Mouse (Mus musculus) midbrain, embryonic 13.5 days (tissue): ENCODE results near the gene Tmem33. TPM values are rescaled to one million over a fixed set of nuclear protein-coding genes. Genes with fewer than 3 reads are reported as not detected.
A peak's percentile ranks its signal among the peaks of the same experiment; 100 is the strongest.

Experiments used
- ATAC-seq: fragments of 200-750 bp; cut with Nextera tagmentation; 2 replicates; pipeline ENCODE4 v1.8.0; 2017; ENCODE audit warnings: mild to moderate bottlenecking, moderate TSS enrichment, moderate library complexity
- H3K27ac ChIP-seq: fragments of 300-500 bp; sonication (generic); 2 replicates; pipeline ENCODE4 v1.5.1; 2015; ENCODE audit warnings: inconsistent platforms, mild to moderate bottlenecking, moderate library complexity
- H3K27me3 ChIP-seq: fragments of 300-500 bp; sonication (generic); 2 replicates; pipeline ENCODE4 v1.6.1; 2015; ENCODE audit warnings: mild to moderate bottlenecking, inconsistent platforms
- H3K36me3 ChIP-seq: fragments of 300-500 bp; sonication (generic); 2 replicates; pipeline ENCODE4 v1.6.1; 2015; ENCODE audit warnings: mild to moderate bottlenecking, inconsistent platforms
- H3K4me1 ChIP-seq: fragments of 300-500 bp; sonication (generic); replicated peaks from 2 replicates; pipeline ENCODE4 v1.6.1; 2015; ENCODE audit warnings: inconsistent platforms
- H3K4me2 ChIP-seq: fragments of 300-500 bp; sonication (generic); replicated peaks from 2 replicates; pipeline ENCODE4 v1.6.1; 2015; ENCODE audit warnings: moderate library complexity, mild to moderate bottlenecking, inconsistent platforms
- H3K4me3 ChIP-seq: fragments of 300-500 bp; sonication (generic); replicated peaks from 2 replicates; pipeline ENCODE4 v1.5.1; 2015; ENCODE audit warnings: mild to moderate bottlenecking, inconsistent platforms
- H3K9ac ChIP-seq: fragments of 300-500 bp; sonication (generic); replicated peaks from 2 replicates; pipeline ENCODE4 v1.6.1; 2015; ENCODE audit warnings: mild to moderate bottlenecking, inconsistent platforms
- H3K9me3 ChIP-seq: fragments of 300-500 bp; sonication (generic); 2 replicates; pipeline ENCODE4 v1.6.1; 2016; ENCODE audit warnings: mild to moderate bottlenecking, inconsistent platforms
- WGBS: fragments of 180-500 bp; shearing (Covaris S2); methylation state at CpG from one replicate; pipeline ENCODE4 v1.1.7; 2015; 5-methylcytosine and 5-hydroxymethylcytosine counted together
- polyA plus RNA-seq: library from polyadenylated mRNA; unstranded; fragments of >200 nt; fragmentation: Nextera tagmentation; extraction: Ambion mirVana; gene quantifications from 2 replicates; pipeline ENCODE4 v1.2.1, GENCODE M21; 2015

The Tmem33 gene
- polyA plus RNA-seq, 1 experiment from 2014 or later = 92.4 TPM

DNA sequence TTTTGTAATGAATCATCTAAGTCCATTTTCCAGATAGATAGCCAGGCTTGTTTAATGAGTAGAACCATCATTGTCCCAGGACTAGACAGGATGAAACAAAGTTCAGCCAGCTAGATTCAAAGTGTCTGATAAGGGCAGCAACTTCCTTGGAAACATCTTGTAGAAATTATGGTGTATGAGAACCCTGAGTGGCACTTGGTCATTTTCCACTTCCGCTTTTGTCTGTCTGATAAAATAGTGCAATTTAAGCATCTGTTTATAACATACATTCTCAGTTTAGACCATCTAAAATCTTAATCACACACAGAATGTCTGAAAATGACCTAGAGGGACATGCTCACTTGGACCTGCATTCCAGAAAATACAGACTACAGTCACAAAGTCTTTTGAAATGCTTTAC lies 43.5 kb downstream of the Tmem33 start:
- H3K9me3 ChIP-seq = no peaks in the 10 kb centered on the region
- peaks cover 14% of the 10 kb centered on the region for H3K4me1 ChIP-seq
- no peaks in the 10 kb centered on the region for H3K27me3 ChIP-seq
- no peak overlapping the region for H3K4me3 ChIP-seq
- H3K27ac ChIP-seq = no peak overlapping the region
- H3K9ac ChIP-seq = no peak overlapping the region
- 91% methylated on average over 1 of the region's 1 CpGs for WGBS
- no peak overlapping the region for H3K4me2 ChIP-seq
- no peak for ATAC-seq
- H3K36me3 ChIP-seq = no peaks in the 10 kb centered on the region

DNA sequence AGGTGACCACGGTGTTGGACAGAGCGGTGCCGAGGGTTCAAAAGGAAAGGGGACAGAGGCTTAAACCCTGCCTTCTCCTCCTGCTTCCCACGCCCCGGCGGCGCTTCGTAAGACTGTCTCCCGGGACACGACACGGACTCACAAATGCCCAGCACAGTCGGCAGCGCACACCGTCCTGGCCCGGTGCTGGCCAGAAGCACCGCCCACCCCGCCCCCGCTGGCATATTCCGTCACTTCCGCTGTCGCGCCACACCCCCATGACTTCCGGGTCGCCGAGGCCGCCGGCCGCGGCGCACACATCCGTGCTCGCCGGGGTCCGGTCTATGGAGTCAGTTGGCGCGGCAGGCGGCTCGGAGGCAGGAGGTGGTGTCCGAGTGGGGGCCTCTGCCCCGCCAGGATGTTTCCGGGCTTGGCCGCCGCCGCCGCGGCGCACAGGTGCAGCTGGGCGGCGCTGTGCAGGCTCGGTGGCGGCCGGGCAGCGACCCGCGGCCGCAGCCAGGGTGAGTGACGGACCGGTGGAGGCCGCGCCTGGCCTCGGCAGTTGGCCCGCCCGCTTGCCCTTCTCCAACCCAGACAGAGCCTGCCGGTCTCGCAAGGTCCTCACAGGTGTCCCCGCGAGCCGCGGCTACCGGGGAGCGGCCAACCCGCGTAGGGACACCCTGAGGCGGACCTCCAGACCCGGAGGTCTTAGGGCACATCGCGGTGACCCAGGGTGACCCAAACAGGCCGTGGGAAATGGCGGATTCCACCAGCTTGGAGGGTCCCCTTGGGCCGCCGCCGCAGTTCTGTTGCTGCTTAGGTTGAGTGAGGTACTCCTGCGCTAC lies 46.5 kb downstream of the Tmem33 start, which contains the start of gene Slc30a9:
Slc30a9 (plus strand) TSS at position 258 of the 824 bp plus-strand sequence.
- Histone ChIP-seq H3K27ac (peak within 1 kb of the TSS; percentile 80), H3K36me3 (0 out of 2 replicates have a peak, but pooled peaks cover 4% of the 10 kb centered on the region), H3K9ac (peak within 1 kb of the TSS; percentile 97), H3K4me2 (peak within 1 kb of the TSS; percentile 92), H3K4me1 (peaks cover 18% of the 10 kb centered on the region), H3K9me3 (no peaks in the 10 kb centered on the region), H3K4me3 (peak within 1 kb of the TSS; percentile 99), H3K27me3 (no peaks in the 10 kb centered on the region)
- under 1% methylated on average over 83 of the region's 83 CpGs for WGBS
- peak; percentile 98 for ATAC-seq

DNA sequence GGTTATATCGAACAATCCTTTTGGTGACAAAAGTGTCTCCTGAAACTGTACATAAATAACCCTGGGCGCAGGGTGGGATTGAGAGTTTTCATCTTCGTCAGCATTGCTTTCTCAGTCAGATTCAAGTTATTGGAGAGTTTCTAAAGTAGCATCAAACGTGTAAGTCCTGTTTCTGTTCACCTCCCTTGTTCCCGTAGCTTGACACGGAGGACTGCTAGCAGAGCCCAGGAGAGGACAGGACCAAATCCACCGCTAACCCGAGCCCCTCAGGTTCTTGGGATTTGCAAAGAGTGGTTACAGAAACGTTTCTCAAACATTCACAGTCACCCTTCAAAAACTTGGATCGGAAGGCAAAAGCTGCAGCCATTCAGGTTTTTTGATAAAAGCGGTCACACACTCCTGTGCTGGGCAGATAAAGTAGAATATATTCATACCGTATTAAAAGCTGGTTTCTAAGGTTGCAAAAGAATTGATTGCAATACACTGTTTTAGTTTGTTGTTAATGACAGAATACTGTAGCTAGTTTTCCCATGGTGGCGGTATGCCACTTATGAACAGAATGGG lies 47.4 kb downstream of the Tmem33 start:
- H3K4me2 ChIP-seq = peak overlapping the region; percentile 92
- no peak for ATAC-seq
- WGBS = 34% methylated on average over 13 of the region's 13 CpGs
- no peaks in the 10 kb centered on the region for H3K27me3 ChIP-seq
- H3K9ac ChIP-seq = peak overlapping the region; percentile 97
- 0 out of 2 replicates have a peak, but pooled peaks cover 4% of the 10 kb centered on the region for H3K36me3 ChIP-seq
- no peak overlapping the region for H3K27ac ChIP-seq
- H3K9me3 ChIP-seq = no peaks in the 10 kb centered on the region
- H3K4me1 ChIP-seq = peaks cover 19% of the 10 kb centered on the region
- peak overlapping the region; percentile 99 for H3K4me3 ChIP-seq

DNA sequence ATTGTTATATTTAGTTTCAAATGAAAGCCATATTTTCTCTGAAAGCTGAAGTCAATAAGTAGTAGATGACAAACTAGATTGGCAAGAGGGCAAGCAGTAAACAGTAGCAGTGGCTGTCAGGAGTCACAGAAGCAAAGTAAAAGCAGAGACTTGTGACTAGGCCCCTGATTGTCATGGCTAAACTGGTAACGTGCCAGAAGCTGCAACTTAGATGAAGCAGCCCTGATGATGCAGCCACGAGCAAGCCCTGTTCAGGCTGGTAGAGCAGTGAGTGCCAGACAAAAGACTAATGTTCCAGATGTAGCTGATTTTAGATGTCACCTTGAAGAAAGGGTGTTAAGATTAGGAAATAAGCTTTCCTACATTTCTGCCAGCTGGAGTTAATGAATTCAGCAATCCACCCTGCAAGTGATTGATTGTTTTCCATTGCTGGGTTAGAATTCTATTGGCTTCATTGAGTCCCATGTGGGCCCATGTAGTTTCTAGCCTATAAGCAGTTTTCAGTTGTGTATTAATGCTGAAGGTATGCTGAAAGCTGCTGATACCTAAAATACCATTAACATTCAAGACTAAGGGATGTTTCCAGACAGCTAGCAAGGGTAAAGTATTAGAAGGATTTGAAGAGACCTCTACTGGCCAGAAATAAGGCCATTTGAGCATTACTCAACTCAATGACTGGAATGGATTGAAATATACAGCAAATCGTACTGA lies 51.6 kb downstream of the Tmem33 start:
- ATAC-seq = no peak
- 86% methylated on average over 3 of the region's 3 CpGs for WGBS

DNA sequence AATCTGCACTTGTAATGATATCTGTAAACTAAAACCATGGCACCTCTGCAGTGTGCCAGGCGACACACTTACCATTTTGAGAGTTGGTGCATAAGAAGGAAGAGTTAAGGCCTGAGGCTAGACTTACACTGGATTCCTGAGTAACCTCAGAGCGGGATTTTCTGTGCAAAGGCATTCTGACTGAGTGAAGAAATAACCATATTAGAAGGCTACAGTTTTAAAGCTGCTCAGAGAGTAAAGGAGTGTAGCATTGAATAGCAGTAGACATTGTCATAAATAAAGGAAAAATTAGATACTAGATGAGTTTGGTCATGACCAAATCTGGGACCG lies 52.1 kb downstream of the Tmem33 start:
- 97% methylated on average over 3 of the region's 3 CpGs for WGBS
- no peak overlapping the region for H3K27ac ChIP-seq
- no peak overlapping the region for H3K4me2 ChIP-seq
- no peak overlapping the region for H3K4me3 ChIP-seq
- no peak overlapping the region for H3K9ac ChIP-seq
- H3K36me3 ChIP-seq = peaks cover 8% of the 10 kb centered on the region
- no peaks in the 10 kb centered on the region for H3K27me3 ChIP-seq
- no peaks in the 10 kb centered on the region for H3K9me3 ChIP-seq
- no peak for ATAC-seq
- peaks cover 16% of the 10 kb centered on the region for H3K4me1 ChIP-seq

More for the DNA sequence above, 51.6 kb downstream of the Tmem33 start:
- no peak overlapping the region for H3K4me3 ChIP-seq
- H3K4me2 ChIP-seq = no peak overlapping the region
- peaks cover 19% of the 10 kb centered on the region for H3K4me1 ChIP-seq
- H3K36me3 ChIP-seq = 0 out of 2 replicates have a peak, but pooled peaks cover 6% of the 10 kb centered on the region
- H3K27ac ChIP-seq = no peak overlapping the region
- no peaks in the 10 kb centered on the region for H3K9me3 ChIP-seq
- H3K9ac ChIP-seq = no peak overlapping the region
- no peaks in the 10 kb centered on the region for H3K27me3 ChIP-seq

DNA sequence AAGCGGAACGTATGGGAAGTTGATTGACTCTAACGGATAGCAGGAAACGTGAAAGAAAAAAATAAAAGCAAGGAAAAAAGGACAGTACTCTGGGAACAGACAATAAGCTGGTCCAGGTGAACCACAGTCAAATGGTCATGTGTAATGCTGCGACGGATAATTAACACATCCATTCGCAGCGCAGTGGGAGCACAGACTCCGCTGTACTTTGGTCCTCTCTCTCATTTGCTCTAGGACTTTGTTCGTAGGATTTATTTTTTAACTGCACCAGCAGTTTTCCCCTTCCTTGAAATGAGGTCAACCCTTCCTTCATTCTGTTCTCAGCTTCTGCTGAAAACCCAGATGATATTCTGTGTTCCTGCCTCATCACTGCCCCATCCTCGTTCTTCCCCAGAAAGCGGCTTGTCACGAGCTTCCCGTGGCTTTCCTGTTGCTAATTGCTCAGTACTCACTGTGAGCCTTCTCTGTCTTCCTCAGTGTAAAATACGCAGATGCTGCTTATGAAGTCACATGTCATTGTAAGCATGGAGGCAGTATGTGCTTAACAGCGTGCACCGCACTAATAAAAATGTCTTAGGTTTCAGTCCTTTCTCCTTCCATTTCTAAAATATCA lies 61.4 kb downstream of the Tmem33 start:
- no peak overlapping the region for H3K4me3 ChIP-seq
- ATAC-seq = no peak
- 90% methylated on average over 17 of the region's 17 CpGs for WGBS

DNA sequence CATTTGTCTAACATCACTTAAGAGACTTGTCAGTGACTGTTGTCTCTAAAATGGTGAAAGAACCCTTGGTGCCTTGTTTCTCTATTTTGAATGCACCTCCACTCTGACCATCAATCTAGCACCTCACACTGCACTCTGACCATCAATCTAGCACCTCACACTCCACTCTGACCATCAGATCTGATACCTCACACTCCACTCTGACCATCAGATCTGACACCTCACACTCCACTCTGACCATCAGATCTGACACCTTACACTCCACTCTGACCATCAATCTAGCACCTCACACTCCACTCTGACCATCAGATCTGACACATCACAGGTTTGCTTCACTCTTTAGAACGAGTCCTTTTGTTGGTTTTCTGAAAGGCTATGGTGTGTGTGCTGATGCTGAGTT lies 63.7 kb downstream of the Tmem33 start:
- Histone ChIP-seq H3K27me3 (no peaks in the 10 kb centered on the region), H3K4me3 (no peak overlapping the region), H3K4me2 (no peak overlapping the region), H3K27ac (no peak overlapping the region), H3K4me1 (no peaks in the 10 kb centered on the region), H3K9ac (no peak overlapping the region), H3K9me3 (no peaks in the 10 kb centered on the region), H3K36me3 (peaks cover 7% of the 10 kb centered on the region; the same call in 1 of the 2 replicates)
- ATAC-seq = no peak
- 81% methylated on average over 1 of the region's 1 CpGs for WGBS

More for the DNA sequence above, 61.4 kb downstream of the Tmem33 start:
- no peak overlapping the region for H3K4me2 ChIP-seq
- H3K27ac ChIP-seq = no peak overlapping the region
- no peaks in the 10 kb centered on the region for H3K27me3 ChIP-seq
- no peak overlapping the region for H3K9ac ChIP-seq
- no peaks in the 10 kb centered on the region for H3K9me3 ChIP-seq
- H3K36me3 ChIP-seq = peaks cover 23% of the 10 kb centered on the region
- H3K4me1 ChIP-seq = no peaks in the 10 kb centered on the region

DNA sequence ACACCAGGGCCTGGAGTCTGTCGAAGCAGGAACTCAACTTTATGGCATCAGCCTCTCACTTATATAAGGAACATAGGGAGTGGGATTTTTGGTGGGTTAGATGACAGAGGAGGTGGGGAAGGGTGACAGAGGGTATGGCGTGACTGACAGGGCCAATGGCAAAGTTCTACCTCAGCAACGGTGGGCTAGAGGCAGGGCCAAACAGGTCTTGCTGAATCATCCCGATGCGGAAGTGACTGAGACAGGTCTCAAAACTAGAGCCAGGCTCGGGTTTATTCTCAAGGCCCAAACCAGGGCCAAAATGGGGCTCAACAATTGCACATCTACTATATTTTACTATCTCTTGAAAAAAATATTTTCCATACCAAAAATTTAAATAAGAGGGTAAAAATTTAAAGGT lies 80.4 kb downstream of the Tmem33 start:
- Histone ChIP-seq H3K27ac (no peak overlapping the region), H3K27me3 (no peaks in the 10 kb centered on the region), H3K9ac (no peak overlapping the region), H3K4me1 (no peaks in the 10 kb centered on the region), H3K9me3 (no peaks in the 10 kb centered on the region), H3K4me3 (no peak overlapping the region), H3K4me2 (no peak overlapping the region), H3K36me3 (peaks cover 55% of the 10 kb centered on the region)
- 91% methylated on average over 6 of the region's 6 CpGs for WGBS
- ATAC-seq = no peak

Other genes starting within 250 kb of the Tmem33 start
- gene Phox2b, start 161.3 kb upstream of the Tmem33 start, polyA plus RNA-seq = 1.1 and 2.0 TPM in 2 replicates
- gene Slc30a9, start 46.4 kb downstream of the Tmem33 start, polyA plus RNA-seq = 136 and 161 TPM in 2 replicates
- 10.3 and 10.6 TPM in 2 replicates for gene Bend4, start 167.7 kb downstream of the Tmem33 start, polyA plus RNA-seq